Mouse (Mus musculus): ENCODE data around the gene Smpd3. TPM values are rescaled to one million over a fixed set of nuclear protein-coding genes. Genes with fewer than 3 reads are reported as not detected.

The Smpd3 gene
- polyA plus RNA-seq, 1 experiment from 2014 or later, result 55.0 TPM

- ATAC-seq, result no peak
- WGBS, result 90% methylated on average over 1 of the region's 1 CpGs
- peaks cover 12% of the 10 kb centered on the region for H3K4me1 ChIP-seq (ENCODE audit: control insufficient read depth, insufficient read depth, low read depth, low read length)
These were observed 31.7 kb downstream of the Smpd3 start for GRCm38 (mm10) chr8:106306076-106306475.

GRCm38 (mm10) chr8:106305301-106305700 lies 32.5 kb downstream of the Smpd3 start:
- peaks cover 19% of the 10 kb centered on the region for H3K4me1 ChIP-seq (ENCODE audit: control insufficient read depth, insufficient read depth, low read depth, low read length)
- no peak for ATAC-seq

More at GRCm38 (mm10) chr8:106306076-106306475, 31.7 kb downstream of the Smpd3 start:
- Histone ChIP-seq H3K36me3 (ENCODE audit: control insufficient read depth, insufficient read depth, low read length) (no peaks in the 10 kb centered on the region), H3K4me2 (ENCODE audit: low read length) (no peak overlapping the region), H3K9ac (ENCODE audit: low read depth, low read length) (no peak overlapping the region), H3K27me3 (replicated peaks; ENCODE audit: control insufficient read depth, insufficient read depth, low read length) (no peaks in the 10 kb centered on the region), H3K27ac (ENCODE audit: low read depth, low read length) (no peak overlapping the region), H3K9me3 (ENCODE audit: control insufficient read depth, low read length) (no peaks in the 10 kb centered on the region), H3K4me3 (ENCODE audit: low read length) (no peak overlapping the region)

GRCm38 (mm10) chr8:106304321-106304720 lies 33.5 kb downstream of the Smpd3 start:
- H3K4me3 ChIP-seq (ENCODE audit: low read length), result no peak overlapping the region
- H3K9me3 ChIP-seq (ENCODE audit: control insufficient read depth, low read length), result no peaks in the 10 kb centered on the region
- no peaks in the 10 kb centered on the region for H3K27me3 ChIP-seq (replicated peaks; ENCODE audit: control insufficient read depth, insufficient read depth, low read length)
- H3K9ac ChIP-seq (ENCODE audit: low read depth, low read length), result no peak overlapping the region
- 84% methylated on average over 6 of the region's 6 CpGs for WGBS
- no peak overlapping the region for H3K27ac ChIP-seq (ENCODE audit: low read depth, low read length)
- no peak for ATAC-seq
- no peak overlapping the region for H3K4me2 ChIP-seq (ENCODE audit: low read length)
- no peaks in the 10 kb centered on the region for H3K36me3 ChIP-seq (ENCODE audit: control insufficient read depth, insufficient read depth, low read length)
- peaks cover 19% of the 10 kb centered on the region for H3K4me1 ChIP-seq (ENCODE audit: control insufficient read depth, insufficient read depth, low read depth, low read length)

More at GRCm38 (mm10) chr8:106305301-106305700, 32.5 kb downstream of the Smpd3 start:
- Histone ChIP-seq H3K36me3 (ENCODE audit: control insufficient read depth, insufficient read depth, low read length) (no peaks in the 10 kb centered on the region), H3K9me3 (ENCODE audit: control insufficient read depth, low read length) (no peaks in the 10 kb centered on the region), H3K9ac (ENCODE audit: low read depth, low read length) (no peak overlapping the region), H3K27me3 (replicated peaks; ENCODE audit: control insufficient read depth, insufficient read depth, low read length) (no peaks in the 10 kb centered on the region), H3K4me2 (ENCODE audit: low read length) (no peak overlapping the region), H3K27ac (ENCODE audit: low read depth, low read length) (no peak overlapping the region), H3K4me3 (ENCODE audit: low read length) (no peak overlapping the region)
- 93% methylated on average over 3 of the region's 3 CpGs for WGBS

GRCm38 (mm10) chr8:106300739-106301715 lies 36.8 kb downstream of the Smpd3 start:
- Histone ChIP-seq H3K27ac (ENCODE audit: low read depth, low read length) (peak overlapping the region; percentile 46), H3K4me2 (ENCODE audit: low read length) (no peak overlapping the region), H3K4me3 (ENCODE audit: low read length) (no peak overlapping the region), H3K9me3 (ENCODE audit: control insufficient read depth, low read length) (no peaks in the 10 kb centered on the region), H3K4me1 (ENCODE audit: control insufficient read depth, insufficient read depth, low read depth, low read length) (peaks cover 12% of the 10 kb centered on the region), H3K27me3 (replicated peaks; ENCODE audit: control insufficient read depth, insufficient read depth, low read length) (no peaks in the 10 kb centered on the region), H3K36me3 (ENCODE audit: control insufficient read depth, insufficient read depth, low read length) (no peaks in the 10 kb centered on the region), H3K9ac (ENCODE audit: low read depth, low read length) (no peak overlapping the region)
- WGBS, result 39% methylated on average over 9 of the region's 9 CpGs
- peak; percentile 71 for ATAC-seq

- no peak for ATAC-seq
- Histone ChIP-seq H3K4me1 (ENCODE audit: control insufficient read depth, insufficient read depth, low read depth, low read length) (peaks cover 12% of the 10 kb centered on the region), H3K36me3 (ENCODE audit: control insufficient read depth, insufficient read depth, low read length) (no peaks in the 10 kb centered on the region), H3K9ac (ENCODE audit: low read depth, low read length) (no peak overlapping the region), H3K4me2 (ENCODE audit: low read length) (no peak overlapping the region), H3K4me3 (ENCODE audit: low read length) (no peak overlapping the region), H3K27ac (ENCODE audit: low read depth, low read length) (no peak overlapping the region), H3K27me3 (replicated peaks; ENCODE audit: control insufficient read depth, insufficient read depth, low read length) (no peaks in the 10 kb centered on the region), H3K9me3 (ENCODE audit: control insufficient read depth, low read length) (no peaks in the 10 kb centered on the region)
- 90% methylated on average over 3 of the region's 3 CpGs for WGBS
These were observed 38.1 kb downstream of the Smpd3 start for GRCm38 (mm10) chr8:106299686-106300085.

- Histone ChIP-seq H3K4me2 (ENCODE audit: low read length) (no peak overlapping the region), H3K9ac (ENCODE audit: low read depth, low read length) (no peak overlapping the region), H3K4me3 (ENCODE audit: low read length) (no peak overlapping the region), H3K4me1 (ENCODE audit: control insufficient read depth, insufficient read depth, low read depth, low read length) (peaks cover 12% of the 10 kb centered on the region), H3K27me3 (replicated peaks; ENCODE audit: control insufficient read depth, insufficient read depth, low read length) (no peaks in the 10 kb centered on the region), H3K9me3 (ENCODE audit: control insufficient read depth, low read length) (no peaks in the 10 kb centered on the region), H3K27ac (ENCODE audit: low read depth, low read length) (no peak overlapping the region), H3K36me3 (ENCODE audit: control insufficient read depth, insufficient read depth, low read length) (no peaks in the 10 kb centered on the region)
- 55% methylated on average over 1 of the region's 1 CpGs for WGBS
- no peak for ATAC-seq
These were observed 38.9 kb downstream of the Smpd3 start for GRCm38 (mm10) chr8:106298846-106299245.

- Histone ChIP-seq H3K27me3 (replicated peaks; ENCODE audit: control insufficient read depth, insufficient read depth, low read length) (no peaks in the 10 kb centered on the region), H3K27ac (ENCODE audit: low read depth, low read length) (no peak overlapping the region), H3K4me1 (ENCODE audit: control insufficient read depth, insufficient read depth, low read depth, low read length) (peaks cover 12% of the 10 kb centered on the region), H3K4me2 (ENCODE audit: low read length) (no peak overlapping the region), H3K4me3 (ENCODE audit: low read length) (no peak overlapping the region), H3K36me3 (ENCODE audit: control insufficient read depth, insufficient read depth, low read length) (no peaks in the 10 kb centered on the region), H3K9ac (ENCODE audit: low read depth, low read length) (no peak overlapping the region), H3K9me3 (ENCODE audit: control insufficient read depth, low read length) (no peaks in the 10 kb centered on the region)
- WGBS, result 61% methylated on average over 5 of the region's 5 CpGs
- ATAC-seq, result no peak
These were observed 39.5 kb downstream of the Smpd3 start for GRCm38 (mm10) chr8:106298261-106298660.

GRCm38 (mm10) chr8:106292484-106293396 lies 45.0 kb downstream of the Smpd3 start:
- H3K36me3 ChIP-seq (ENCODE audit: control insufficient read depth, insufficient read depth, low read length), result no peaks in the 10 kb centered on the region
- no peaks in the 10 kb centered on the region for H3K27me3 ChIP-seq (replicated peaks; ENCODE audit: control insufficient read depth, insufficient read depth, low read length)
- H3K4me1 ChIP-seq (ENCODE audit: control insufficient read depth, insufficient read depth, low read depth, low read length), result peaks cover 2% of the 10 kb centered on the region; the same call in 1 of the 2 replicates
- H3K9ac ChIP-seq (ENCODE audit: low read depth, low read length), result no peak overlapping the region
- H3K4me3 ChIP-seq (ENCODE audit: low read length), result no peak overlapping the region
- no peak; the same call in 1 of the 2 replicates for ATAC-seq
- no peak overlapping the region for H3K4me2 ChIP-seq (ENCODE audit: low read length)
- no peaks in the 10 kb centered on the region for H3K9me3 ChIP-seq (ENCODE audit: control insufficient read depth, low read length)
- WGBS, result 65% methylated on average over 20 of the region's 20 CpGs
- H3K27ac ChIP-seq (ENCODE audit: low read depth, low read length), result no peak overlapping the region

GRCm38 (mm10) chr8:106289464-106289863 lies 48.3 kb downstream of the Smpd3 start:
- no peak for ATAC-seq
- 56% methylated on average over 7 of the region's 7 CpGs for WGBS
- H3K27me3 ChIP-seq (replicated peaks; ENCODE audit: control insufficient read depth, insufficient read depth, low read length), result no peaks in the 10 kb centered on the region
- no peak overlapping the region for H3K4me2 ChIP-seq (ENCODE audit: low read length)
- no peaks in the 10 kb centered on the region for H3K9me3 ChIP-seq (ENCODE audit: control insufficient read depth, low read length)
- H3K9ac ChIP-seq (ENCODE audit: low read depth, low read length), result no peak overlapping the region
- H3K4me1 ChIP-seq (ENCODE audit: control insufficient read depth, insufficient read depth, low read depth, low read length), result peaks cover 2% of the 10 kb centered on the region; the same call in 1 of the 2 replicates
- no peak overlapping the region for H3K4me3 ChIP-seq (ENCODE audit: low read length)
- H3K27ac ChIP-seq (ENCODE audit: low read depth, low read length), result no peak overlapping the region
- H3K36me3 ChIP-seq (ENCODE audit: control insufficient read depth, insufficient read depth, low read length), result no peaks in the 10 kb centered on the region

Data from hindbrain, embryonic 16.5 days (tissue).